Mouse (Mus musculus): ENCODE results near the gene Actr6.

GRCm38 (mm10) chr10:89690021-89690420 lies 42.1 kb downstream of the Actr6 start:
- no peak for TF ChIP-seq RAD21 (IDR thresholded peaks at IDR 0.05; ENCODE audit: low read depth, low read length)
- TF ChIP-seq CTCF (conservative IDR thresholded peaks at IDR 0.05 in 1 of 2, IDR thresholded peaks at IDR 0.05 in 1 of 2; ENCODE audit: low read depth in 2 of 2, low read length in 2 of 2), result no peak
- no peak for TF ChIP-seq NELFE (IDR thresholded peaks at IDR 0.05; ENCODE audit: low read depth, low read length)
- no peak for TF ChIP-seq MAX (IDR thresholded peaks at IDR 0.05; ENCODE audit: low read length)
- TF ChIP-seq GABPA (IDR thresholded peaks at IDR 0.05; ENCODE audit: insufficient replicate concordance, low read depth, low read length), result no peak
- no peak for TF ChIP-seq USF2 (conservative IDR thresholded peaks at IDR 0.05; ENCODE audit: low read depth, low read length)
- no peak for TF ChIP-seq POLR2AphosphoS2 (IDR thresholded peaks at IDR 0.05; ENCODE audit: low read depth, low read length)
- no peak for TF ChIP-seq ZMIZ1 (IDR thresholded peaks at IDR 0.05; ENCODE audit: low read depth, low read length)
- no peak for TF ChIP-seq POLR2A (IDR thresholded peaks at IDR 0.05; ENCODE audit: low read depth, low read length)
